Mouse (Mus musculus): Measurements from ENCODE around the gene Fscn1. TPM values are rescaled to one million over a fixed set of nuclear protein-coding genes. Genes with fewer than 3 reads are reported as not detected.

The Fscn1 gene
- polyA plus RNA-seq, 1 experiment from 2014 or later: 175 TPM

DNA sequence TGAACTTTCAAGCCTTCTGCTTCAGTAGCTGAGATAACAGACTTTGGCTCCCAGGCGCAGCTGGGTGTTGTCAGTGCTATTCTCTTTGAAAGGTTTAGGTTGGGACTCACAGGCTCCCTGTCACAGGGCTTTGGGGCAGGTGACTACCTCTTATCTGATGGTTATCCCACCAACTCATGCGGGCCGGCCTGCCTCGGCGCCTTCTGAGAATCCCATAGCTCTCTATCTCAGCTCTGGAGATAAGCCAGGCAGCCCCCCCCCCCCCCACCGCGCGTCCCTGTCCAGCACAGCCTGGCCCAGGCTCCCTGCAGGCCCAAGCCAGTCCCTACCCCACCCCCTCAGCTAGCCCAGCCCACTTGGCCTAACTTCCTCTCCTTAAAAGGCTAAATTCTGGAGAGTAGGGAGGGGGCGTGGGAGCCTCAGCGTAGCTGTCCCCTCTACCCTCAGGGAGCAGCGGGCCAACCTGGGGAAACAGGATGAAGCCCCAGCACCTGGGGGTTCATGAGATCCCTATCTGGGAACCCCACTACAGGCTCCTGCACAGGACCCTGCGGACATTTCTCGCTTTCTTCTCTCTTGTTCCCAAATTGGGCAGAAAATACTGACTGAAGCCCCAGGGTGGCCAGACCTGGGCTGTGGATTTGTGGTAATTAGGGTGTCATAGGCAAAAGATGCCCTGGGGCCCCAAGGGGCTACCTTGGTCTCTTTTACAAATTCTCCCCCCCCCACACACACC, 33.8 kb upstream of the Fscn1 start:
- TF ChIP-seq CTCF (IDR thresholded peaks at IDR 0.05; ENCODE audit: low read depth): no peak

DNA sequence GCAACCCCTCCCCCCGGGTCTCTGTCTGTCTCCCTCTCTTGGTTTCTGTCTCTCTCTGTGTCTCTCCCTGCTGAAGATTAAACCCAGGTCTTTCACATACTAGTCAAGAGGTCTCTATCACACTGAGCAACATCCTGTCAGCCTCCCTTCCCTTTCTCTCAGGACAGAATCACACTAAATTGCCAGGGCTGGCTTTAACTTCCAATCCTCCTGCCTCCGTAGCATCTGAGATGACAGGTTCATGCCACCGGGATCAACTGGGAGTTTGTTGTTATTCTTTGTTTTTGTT, 33.3 kb upstream of the Fscn1 start:
- no peak overlapping the region for H3K9ac ChIP-seq (ENCODE audit: low read depth, low read length)

More for the DNA sequence above, 33.8 kb upstream of the Fscn1 start:
- no peaks in the 10 kb centered on the region for H3K27me3 ChIP-seq (ENCODE audit: insufficient read depth, low read length)
- H3K4me2 ChIP-seq (ENCODE audit: low read length): peak overlapping the region; percentile 21; the same call in 1 of the 2 replicates
- DNase-seq (ENCODE audit: low spot score) (peak; percentile 81), ATAC-seq (replicated peaks; ENCODE audit: low FRiP score, low read depth) (no peak; the same call in 1 of the 2 replicates)
- H3K27ac ChIP-seq: peak overlapping the region; percentile 50
- no peak overlapping the region for H3K4me3 ChIP-seq (replicated peaks; ENCODE audit: low read depth, low read length)
- no peaks in the 10 kb centered on the region for H3K9me3 ChIP-seq (replicated peaks; ENCODE audit: low read length)
- no peaks in the 10 kb centered on the region for H3K36me3 ChIP-seq (ENCODE audit: insufficient read depth, low read length)
- peak overlapping the region; percentile 32; the same call in 1 of the 2 replicates for H3K9ac ChIP-seq (ENCODE audit: low read depth, low read length)
- 21% methylated on average over 13 of the region's 13 CpGs for WGBS
- peaks cover 13% of the 10 kb centered on the region; the same call in 1 of the 2 replicates for H3K4me1 ChIP-seq (replicated peaks; ENCODE audit: insufficient read depth, low read length)

DNA sequence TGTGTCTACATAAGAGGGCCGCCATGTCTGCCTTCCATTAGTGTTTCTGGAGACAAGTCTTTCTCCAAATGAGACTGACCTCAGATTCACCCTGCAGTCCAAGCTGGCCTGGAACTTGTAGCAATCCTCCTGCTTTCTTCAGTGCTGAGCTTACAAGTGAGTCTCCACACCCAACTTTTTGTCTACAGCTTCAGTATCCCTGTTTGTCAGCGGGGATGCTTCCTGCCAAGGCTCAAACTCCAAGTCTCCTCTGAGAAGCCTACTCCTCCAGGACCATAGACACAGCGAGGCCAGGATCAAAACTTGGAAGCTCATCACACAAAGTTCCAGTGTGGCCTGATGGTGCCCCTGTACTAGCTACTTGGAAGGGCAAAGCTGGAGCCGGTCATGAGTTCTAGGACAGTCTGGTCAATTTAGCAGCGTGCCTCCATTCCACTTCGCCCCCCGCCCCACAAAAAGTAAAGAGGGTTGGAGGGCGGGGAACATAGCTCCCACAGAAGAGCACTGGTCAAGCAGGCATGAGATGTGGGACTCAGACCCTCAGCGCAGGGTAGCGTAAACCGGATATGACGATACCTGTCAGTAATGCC, 32.7 kb upstream of the Fscn1 start:
- 94% methylated on average over 12 of the region's 12 CpGs for WGBS
- TF ChIP-seq CTCF (IDR thresholded peaks at IDR 0.05; ENCODE audit: low read depth): no peak
- H3K36me3 ChIP-seq (ENCODE audit: insufficient read depth, low read length): no peaks in the 10 kb centered on the region
- H3K27ac ChIP-seq: 0 out of 2 replicates have a peak overlapping the region, but pooled peaks have one; percentile 13
- ATAC-seq (replicated peaks; ENCODE audit: low FRiP score, low read depth): no peak
- no peak overlapping the region for H3K9ac ChIP-seq (ENCODE audit: low read depth, low read length)
- peaks cover 16% of the 10 kb centered on the region; the same call in 1 of the 2 replicates for H3K4me1 ChIP-seq (replicated peaks; ENCODE audit: insufficient read depth, low read length)
- DNase-seq (ENCODE audit: low spot score): no peak
- H3K4me2 ChIP-seq (ENCODE audit: low read length): no peak overlapping the region
- H3K9me3 ChIP-seq (replicated peaks; ENCODE audit: low read length): no peaks in the 10 kb centered on the region
- H3K27me3 ChIP-seq (ENCODE audit: insufficient read depth, low read length): no peaks in the 10 kb centered on the region
- H3K4me3 ChIP-seq (replicated peaks; ENCODE audit: low read depth, low read length): no peak overlapping the region

More for the DNA sequence above, 33.3 kb upstream of the Fscn1 start:
- Histone ChIP-seq H3K9me3 (replicated peaks; ENCODE audit: low read length) (no peaks in the 10 kb centered on the region), H3K27me3 (ENCODE audit: insufficient read depth, low read length) (no peaks in the 10 kb centered on the region), H3K4me1 (replicated peaks; ENCODE audit: insufficient read depth, low read length) (peaks cover 14% of the 10 kb centered on the region; the same call in 1 of the 2 replicates), H3K4me3 (replicated peaks; ENCODE audit: low read depth, low read length) (no peak overlapping the region), H3K36me3 (ENCODE audit: insufficient read depth, low read length) (no peaks in the 10 kb centered on the region), H3K27ac (peak overlapping the region; percentile 50), H3K4me2 (ENCODE audit: low read length) (0 out of 2 replicates have a peak overlapping the region, but pooled peaks have one; percentile 21)
- WGBS: 46% methylated on average over 3 of the region's 3 CpGs
- no peak for TF ChIP-seq CTCF (IDR thresholded peaks at IDR 0.05; ENCODE audit: low read depth)
- DNase-seq (ENCODE audit: low spot score) (no peak), ATAC-seq (replicated peaks; ENCODE audit: low FRiP score, low read depth) (no peak)

DNA sequence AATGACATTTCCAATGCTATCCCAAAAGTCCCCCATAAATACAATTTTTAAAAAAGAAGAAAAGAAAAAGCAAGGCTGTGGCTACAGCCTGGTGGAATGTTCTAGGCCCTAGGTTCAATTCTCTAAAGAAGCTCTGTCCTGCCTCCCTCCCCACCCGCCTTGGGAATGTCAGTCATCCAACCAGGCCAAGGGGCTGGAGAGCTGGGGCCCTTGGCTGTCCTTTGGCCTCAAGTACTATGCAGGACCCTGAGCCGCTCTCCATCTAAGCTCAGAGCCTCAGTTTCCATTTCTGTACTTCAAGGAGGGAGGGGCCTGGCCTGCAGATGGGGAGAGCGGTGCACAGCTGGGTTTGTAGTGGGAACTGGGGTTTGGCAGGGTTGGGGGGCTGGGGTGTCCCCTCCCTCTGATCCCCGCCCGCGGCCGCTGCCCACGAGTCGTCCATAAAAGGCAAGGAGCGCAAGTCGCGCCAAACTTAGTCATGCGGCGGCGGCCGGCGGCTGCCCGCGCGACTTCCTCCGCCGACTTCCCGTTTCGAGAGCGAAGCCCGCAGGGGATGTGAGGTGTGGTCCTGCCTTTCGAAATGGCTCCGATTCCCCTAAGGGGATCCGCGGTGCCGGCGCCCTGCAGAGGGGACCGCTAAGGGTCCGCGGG, 31.3 kb upstream of the Fscn1 start:
- Histone ChIP-seq H3K4me2 (ENCODE audit: low read length) (peak overlapping the region; percentile 50), H3K36me3 (ENCODE audit: insufficient read depth, low read length) (no peaks in the 10 kb centered on the region), H3K9ac (ENCODE audit: low read depth, low read length) (peak overlapping the region; percentile 35), H3K9me3 (replicated peaks; ENCODE audit: low read length) (no peaks in the 10 kb centered on the region), H3K4me3 (replicated peaks; ENCODE audit: low read depth, low read length) (peak overlapping the region; percentile 43), H3K4me1 (replicated peaks; ENCODE audit: insufficient read depth, low read length) (peaks cover 16% of the 10 kb centered on the region; the same call in 1 of the 2 replicates), H3K27ac (peak overlapping the region; percentile 85), H3K27me3 (ENCODE audit: insufficient read depth, low read length) (no peaks in the 10 kb centered on the region)
- ATAC-seq (replicated peaks; ENCODE audit: low FRiP score, low read depth) (no peak), DNase-seq (ENCODE audit: low spot score) (peak; percentile 78)
- WGBS: 3% methylated on average over 35 of the region's 35 CpGs
- TF ChIP-seq CTCF (IDR thresholded peaks at IDR 0.05; ENCODE audit: low read depth): no peak

DNA sequence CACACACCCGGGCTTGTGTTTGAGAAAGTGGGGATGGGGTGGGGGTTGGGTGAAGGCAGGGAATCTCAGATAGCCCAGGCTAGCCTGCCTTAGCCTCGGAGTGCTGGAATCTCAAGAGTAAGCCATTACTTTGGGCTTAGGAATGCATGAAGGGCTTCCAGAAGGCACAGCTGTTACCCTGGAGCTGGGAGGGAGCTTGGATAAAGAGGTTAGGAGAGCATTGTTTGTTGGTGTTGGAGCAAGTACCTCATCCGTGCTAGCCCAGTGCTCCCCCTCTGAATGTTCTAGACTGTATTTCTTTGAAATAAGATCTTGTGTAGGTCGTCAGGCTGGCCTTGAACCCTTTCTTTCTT, 30.8 kb upstream of the Fscn1 start:
- Histone ChIP-seq H3K27me3 (ENCODE audit: insufficient read depth, low read length) (no peaks in the 10 kb centered on the region), H3K9me3 (replicated peaks; ENCODE audit: low read length) (no peaks in the 10 kb centered on the region), H3K4me3 (replicated peaks; ENCODE audit: low read depth, low read length) (peak overlapping the region; percentile 43), H3K9ac (ENCODE audit: low read depth, low read length) (peak overlapping the region; percentile 35), H3K36me3 (ENCODE audit: insufficient read depth, low read length) (no peaks in the 10 kb centered on the region), H3K4me2 (ENCODE audit: low read length) (peak overlapping the region; percentile 50), H3K4me1 (replicated peaks; ENCODE audit: insufficient read depth, low read length) (peaks cover 16% of the 10 kb centered on the region; the same call in 1 of the 2 replicates), H3K27ac (peak overlapping the region; percentile 85)
- 6% methylated on average over 4 of the region's 4 CpGs for WGBS
- ATAC-seq (replicated peaks; ENCODE audit: low FRiP score, low read depth) (no peak), DNase-seq (ENCODE audit: low spot score) (peak; percentile 79)
- TF ChIP-seq CTCF (IDR thresholded peaks at IDR 0.05; ENCODE audit: low read depth): no peak

DNA sequence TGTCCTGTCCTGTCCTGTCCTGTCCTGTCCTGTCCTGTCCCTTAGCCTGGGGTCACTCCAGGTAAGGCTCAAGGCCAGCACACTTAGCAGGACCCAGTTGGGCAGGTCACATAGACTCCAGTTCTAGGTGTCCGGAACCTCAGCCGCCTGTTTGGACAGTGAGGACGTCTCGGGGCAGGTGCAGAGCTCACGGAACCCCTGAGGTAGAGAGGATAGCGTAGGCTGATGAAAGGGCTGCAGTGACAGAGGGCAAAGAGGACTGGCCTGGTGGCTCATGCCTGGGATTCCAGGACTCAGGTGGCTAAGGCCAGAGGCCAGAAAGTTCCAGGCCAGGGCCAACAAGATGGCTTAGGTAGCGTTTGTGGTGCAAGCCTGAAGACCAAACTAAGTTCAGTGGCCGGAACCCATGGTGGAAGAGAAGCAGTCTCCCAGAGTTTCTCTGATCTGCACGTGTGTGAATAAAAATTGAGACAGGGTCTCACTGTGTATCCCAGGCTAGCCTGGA, 28.9 kb upstream of the Fscn1 start:
- H3K9ac ChIP-seq (ENCODE audit: low read depth, low read length): no peak overlapping the region
- no peak overlapping the region for H3K27ac ChIP-seq
- DNase-seq (ENCODE audit: low spot score) (no peak), ATAC-seq (replicated peaks; ENCODE audit: low FRiP score, low read depth) (no peak)
- WGBS: 90% methylated on average over 9 of the region's 9 CpGs
- peaks cover 11% of the 10 kb centered on the region; the same call in 1 of the 2 replicates for H3K4me1 ChIP-seq (replicated peaks; ENCODE audit: insufficient read depth, low read length)
- H3K4me2 ChIP-seq (ENCODE audit: low read length): no peak overlapping the region
- TF ChIP-seq CTCF (IDR thresholded peaks at IDR 0.05; ENCODE audit: low read depth): no peak
- H3K4me3 ChIP-seq (replicated peaks; ENCODE audit: low read depth, low read length): no peak overlapping the region
- H3K9me3 ChIP-seq (replicated peaks; ENCODE audit: low read length): no peaks in the 10 kb centered on the region
- no peaks in the 10 kb centered on the region for H3K27me3 ChIP-seq (ENCODE audit: insufficient read depth, low read length)
- no peaks in the 10 kb centered on the region for H3K36me3 ChIP-seq (ENCODE audit: insufficient read depth, low read length)

Measured in kidney, postnatal 0 days (tissue).